Comparison of ENCODE assay signal across 1 mouse cellular context in the genomic region with DNA sequence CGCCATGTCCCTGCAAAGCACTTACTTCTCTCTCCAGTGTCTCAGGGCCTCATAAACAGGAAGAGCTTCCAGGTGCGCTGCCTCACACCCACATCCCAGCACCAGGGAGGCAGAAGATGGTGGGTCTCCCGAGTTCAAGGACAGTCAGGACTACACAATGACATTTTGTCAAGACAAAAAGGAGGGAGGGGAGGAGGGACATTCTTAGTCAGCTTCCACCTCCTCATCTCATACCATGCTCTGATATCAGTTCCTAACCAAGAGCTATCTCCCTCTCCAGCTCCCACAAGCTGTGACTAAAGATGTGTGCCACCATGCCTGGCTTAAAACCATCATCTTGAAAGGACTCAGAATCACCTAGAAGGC.
TF ChIP-seq lines count a peak whose summit lies in the region.

No protein-coding gene starts in this region.

TF ChIP-seq in MEL, 35 proteins besides CTCF, POLR2A, EP300 and RAD21:
- TF ChIP-seq GABPA (IDR thresholded peaks at IDR 0.05; ENCODE audit: low read depth, low read length) (no peak), GATA1 (IDR thresholded peaks at IDR 0.05; ENCODE audit: low read depth, low read length) (peak; percentile 44; the same call in 1 of the 2 replicates), KAT2A (conservative IDR thresholded peaks at IDR 0.05; ENCODE audit: low read depth, low read length) (no peak), CHD1 (IDR thresholded peaks at IDR 0.05; ENCODE audit: low read depth, low read length) (no peak), TBP (IDR thresholded peaks at IDR 0.05; ENCODE audit: low read depth, low read length) (no peak), RCOR1 (IDR thresholded peaks at IDR 0.05; ENCODE audit: low read depth, low read length) (0 out of 2 replicates have a peak, but pooled peaks have one; percentile 12), POLR2AphosphoS5 (IDR thresholded peaks at IDR 0.05; ENCODE audit: borderline replicate concordance, low read depth, low read length) (no peak)
